Mouse (Mus musculus) heart, embryonic 13.5 days (tissue): ENCODE results near the gene Svep1. TPM values are rescaled to one million over a fixed set of nuclear protein-coding genes. Genes with fewer than 3 reads are reported as not detected.
A peak's percentile ranks its signal among the peaks of the same experiment; 100 is the strongest.

Experiments used
- ATAC-seq: fragments of 200-750 bp; cut with Nextera tagmentation; 2 replicates; pipeline ENCODE4 v1.8.0; 2017; ENCODE audit warnings: moderate TSS enrichment; ENCODE audit not compliant: insufficient number of reproducible peaks, low FRiP score, low TSS enrichment; ENCODE audit errors: extremely low read depth
- H3K27ac ChIP-seq: fragments of 300-500 bp; sonication (generic); replicated peaks from 2 replicates; pipeline ENCODE4 v1.5.1; 2015; ENCODE audit warnings: moderate library complexity, mild to moderate bottlenecking, inconsistent platforms
- H3K27me3 ChIP-seq: fragments of 300-500 bp; sonication (generic); replicated peaks from 2 replicates; pipeline ENCODE4 v1.6.1; 2015; ENCODE audit warnings: mild to moderate bottlenecking, inconsistent platforms
- H3K36me3 ChIP-seq: fragments of 300-500 bp; sonication (generic); 2 replicates; pipeline ENCODE4 v1.6.1; 2015; ENCODE audit warnings: mild to moderate bottlenecking, inconsistent platforms
- H3K4me1 ChIP-seq: fragments of 300-500 bp; sonication (generic); 2 replicates; pipeline ENCODE4 v1.6.1; 2015; ENCODE audit warnings: inconsistent platforms
- H3K4me2 ChIP-seq: fragments of 300-500 bp; sonication (generic); 2 replicates; pipeline ENCODE4 v1.6.1; 2015; ENCODE audit warnings: inconsistent platforms, mild to moderate bottlenecking, moderate library complexity
- H3K4me3 ChIP-seq: fragments of 300-500 bp; sonication (generic); 2 replicates; pipeline ENCODE4 v1.5.1; 2015; ENCODE audit warnings: moderate library complexity, mild to moderate bottlenecking, inconsistent platforms
- H3K9ac ChIP-seq: fragments of 300-500 bp; sonication (generic); 2 replicates; pipeline ENCODE4 v1.6.1; 2015; ENCODE audit warnings: inconsistent platforms, mild to moderate bottlenecking, moderate library complexity
- H3K9me3 ChIP-seq: fragments of 300-500 bp; sonication (generic); 2 replicates; pipeline ENCODE4 v1.6.1; 2016; ENCODE audit warnings: inconsistent platforms
- WGBS: fragments of 180-500 bp; shearing (Covaris S2); methylation state at CpG from one replicate; pipeline ENCODE4 v1.1.7; 2015; ENCODE audit warnings: mixed read lengths; 5-methylcytosine and 5-hydroxymethylcytosine counted together
- polyA plus RNA-seq: library from polyadenylated mRNA; unstranded; fragments of >200 nt; fragmentation: Nextera tagmentation; extraction: Ambion mirVana; gene quantifications from 2 replicates; pipeline ENCODE4 v1.2.1, GENCODE M21; 2015

Gene Svep1
- polyA plus RNA-seq, 1 experiment from 2014 or later: 2.3 TPM

DNA sequence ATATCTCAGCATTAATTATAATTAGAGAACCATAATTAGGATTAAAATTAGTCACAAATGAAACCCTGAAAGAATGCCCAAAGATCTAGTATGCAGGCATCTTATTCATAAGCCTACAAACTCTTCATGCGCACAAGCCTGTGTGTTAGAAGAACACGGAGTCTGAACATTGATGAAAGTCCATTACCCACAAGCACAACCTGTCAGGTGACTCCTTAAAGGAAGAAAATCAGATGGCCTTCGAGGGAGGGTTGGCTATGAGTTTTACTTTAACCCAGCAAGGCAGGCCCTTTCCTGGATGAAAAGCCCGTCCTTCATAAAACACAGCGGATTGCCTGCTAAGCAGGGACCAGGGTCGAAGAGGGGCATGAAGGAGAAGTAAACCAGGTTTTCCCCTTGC lies 161.8 kb downstream of the Svep1 start:
- no peaks in the 10 kb centered on the region for H3K9me3 ChIP-seq

GRCm38 (mm10) chr4:58044356-58044755 lies 162.3 kb downstream of the Svep1 start:
- Histone ChIP-seq H3K9ac (no peak overlapping the region), H3K36me3 (no peaks in the 10 kb centered on the region), H3K4me2 (no peak overlapping the region), H3K27ac (no peak overlapping the region), H3K4me1 (no peaks in the 10 kb centered on the region), H3K9me3 (no peaks in the 10 kb centered on the region), H3K27me3 (no peaks in the 10 kb centered on the region), H3K4me3 (no peak overlapping the region)
- WGBS: 84% methylated on average over 3 of the region's 3 CpGs
- ATAC-seq: no peak

More for the DNA sequence above, 161.8 kb downstream of the Svep1 start:
- Histone ChIP-seq H3K4me2 (no peak overlapping the region), H3K4me1 (no peaks in the 10 kb centered on the region), H3K27me3 (no peaks in the 10 kb centered on the region), H3K36me3 (no peaks in the 10 kb centered on the region), H3K27ac (no peak overlapping the region), H3K9ac (no peak overlapping the region), H3K4me3 (no peak overlapping the region)
- ATAC-seq: no peak
- 77% methylated on average over 6 of the region's 6 CpGs for WGBS

GRCm38 (mm10) chr4:58040093-58040492 lies 166.6 kb downstream of the Svep1 start:
- H3K9me3 ChIP-seq: no peaks in the 10 kb centered on the region
- no peak for ATAC-seq
- H3K27me3 ChIP-seq: no peaks in the 10 kb centered on the region
- H3K4me1 ChIP-seq: no peaks in the 10 kb centered on the region
- no peak overlapping the region for H3K9ac ChIP-seq
- H3K4me2 ChIP-seq: no peak overlapping the region
- no peak overlapping the region for H3K27ac ChIP-seq
- 81% methylated on average over 2 of the region's 2 CpGs for WGBS
- H3K4me3 ChIP-seq: no peak overlapping the region
- H3K36me3 ChIP-seq: no peaks in the 10 kb centered on the region

DNA sequence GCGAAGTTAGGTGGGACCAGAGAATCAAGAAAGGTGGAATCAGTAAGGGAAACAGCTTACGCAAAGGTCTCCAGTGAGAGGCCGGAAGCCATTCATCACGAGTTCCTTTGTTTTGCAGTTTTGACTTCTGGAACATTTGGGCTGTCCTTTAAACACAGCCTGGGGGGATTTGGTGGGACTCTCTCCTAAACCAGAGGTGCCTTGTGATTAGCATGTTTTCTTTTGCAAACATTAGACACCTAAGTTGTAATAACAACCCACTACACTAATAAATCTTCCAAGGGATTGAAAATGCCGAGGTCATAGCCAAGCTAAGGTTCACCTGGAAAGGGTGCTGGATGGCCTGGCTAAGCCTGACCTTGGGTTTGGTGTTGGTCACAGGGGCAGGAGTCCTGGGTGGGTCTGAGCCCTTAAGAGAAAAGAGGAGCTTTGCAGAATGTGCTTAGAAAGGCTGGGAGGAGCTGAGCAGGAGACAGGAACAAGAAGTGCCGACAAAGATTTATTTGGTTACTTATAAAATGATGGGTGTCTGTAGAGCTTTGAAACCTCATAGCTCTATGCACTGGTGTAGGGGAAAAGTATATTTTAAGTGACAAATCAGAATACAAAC lies 169.5 kb downstream of the Svep1 start:
- H3K4me2 ChIP-seq: no peak overlapping the region
- ATAC-seq: no peak
- 78% methylated on average over 6 of the region's 6 CpGs for WGBS
- no peaks in the 10 kb centered on the region for H3K36me3 ChIP-seq
- H3K9me3 ChIP-seq: no peaks in the 10 kb centered on the region
- H3K27me3 ChIP-seq: no peaks in the 10 kb centered on the region
- no peaks in the 10 kb centered on the region for H3K4me1 ChIP-seq
- no peak overlapping the region for H3K9ac ChIP-seq
- no peak overlapping the region for H3K27ac ChIP-seq
- no peak overlapping the region for H3K4me3 ChIP-seq

- H3K27ac ChIP-seq: no peak overlapping the region
- 40% methylated on average over 13 of the region's 13 CpGs for WGBS
- peak overlapping the region; percentile 64 for H3K4me2 ChIP-seq
- peak overlapping the region; percentile 40 for H3K4me3 ChIP-seq
- no peaks in the 10 kb centered on the region for H3K36me3 ChIP-seq
- no peak overlapping the region for H3K9ac ChIP-seq
- 0 out of 2 replicates have a peak, but pooled peaks cover 7% of the 10 kb centered on the region for H3K9me3 ChIP-seq
- no peak for ATAC-seq
- no peaks in the 10 kb centered on the region for H3K27me3 ChIP-seq
- no peaks in the 10 kb centered on the region for H3K4me1 ChIP-seq
Observed at GRCm38 (mm10) chr4:58034663-58035062, 172.0 kb downstream of the Svep1 start.

DNA sequence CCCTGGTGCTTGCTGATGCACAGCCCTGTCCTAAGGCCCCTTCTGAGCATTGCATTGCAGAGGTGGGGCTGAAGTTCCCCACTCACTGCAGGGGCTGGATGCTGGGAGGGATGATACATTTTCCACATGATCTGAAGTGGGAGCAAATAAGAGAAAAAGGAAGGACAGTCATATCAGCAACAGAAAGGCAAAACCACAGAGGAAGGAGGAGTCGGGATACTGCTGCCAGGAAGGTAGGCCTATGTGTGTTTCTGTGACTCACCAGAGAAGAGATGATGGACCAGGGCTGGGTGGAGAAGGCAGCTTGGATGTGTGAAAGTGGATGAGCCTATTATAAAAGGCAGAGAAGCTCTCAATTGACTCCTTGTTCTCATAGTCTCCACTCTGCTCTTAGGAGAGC lies 173.9 kb downstream of the Svep1 start:
- no peak for ATAC-seq
- Histone ChIP-seq H3K4me3 (no peak overlapping the region), H3K4me2 (no peak overlapping the region), H3K9me3 (0 out of 2 replicates have a peak, but pooled peaks cover 7% of the 10 kb centered on the region), H3K27me3 (no peaks in the 10 kb centered on the region), H3K27ac (no peak overlapping the region), H3K4me1 (no peaks in the 10 kb centered on the region), H3K36me3 (no peaks in the 10 kb centered on the region), H3K9ac (no peak overlapping the region)
- WGBS: 59% methylated on average over 1 of the region's 1 CpGs

GRCm38 (mm10) chr4:58009024-58009423 lies 197.6 kb downstream of the Svep1 start, which contains the start of gene Txndc8:
Gene Txndc8 (minus strand): TSS chr4:58009124.
- H3K27ac ChIP-seq: no peak within 1 kb of the TSS
- ATAC-seq: no peak
- WGBS: 81% methylated on average over 5 of the region's 5 CpGs
- H3K9ac ChIP-seq: no peak within 1 kb of the TSS
- H3K4me1 ChIP-seq: no peaks in the 10 kb centered on the region
- H3K36me3 ChIP-seq: no peaks in the 10 kb centered on the region
- H3K27me3 ChIP-seq: no peaks in the 10 kb centered on the region
- H3K4me2 ChIP-seq: no peak within 1 kb of the TSS
- H3K9me3 ChIP-seq: no peaks in the 10 kb centered on the region
- no peak within 1 kb of the TSS for H3K4me3 ChIP-seq

- H3K27ac ChIP-seq: no peak overlapping the region
- no peaks in the 10 kb centered on the region for H3K27me3 ChIP-seq
- H3K36me3 ChIP-seq: no peaks in the 10 kb centered on the region
- H3K4me3 ChIP-seq: no peak overlapping the region
- H3K4me2 ChIP-seq: no peak overlapping the region
- WGBS: 67% methylated on average over 3 of the region's 3 CpGs
- no peaks in the 10 kb centered on the region for H3K4me1 ChIP-seq
- H3K9me3 ChIP-seq: no peaks in the 10 kb centered on the region
- ATAC-seq: no peak
- H3K9ac ChIP-seq: no peak overlapping the region
Observed at GRCm38 (mm10) chr4:58003501-58003900, 203.2 kb downstream of the Svep1 start.

Other genes starting within 250 kb of the Svep1 start
- not detected in 2 replicates for gene Txndc8, start 197.7 kb downstream of the Svep1 start, polyA plus RNA-seq
- gene Musk, start 79.1 kb upstream of the Svep1 start, polyA plus RNA-seq: 0.15 and 0.16 TPM in 2 replicates